Mouse (Mus musculus) MN1 (cell line): Measurements from ENCODE around the gene Spata1.
A peak's percentile ranks its signal among the peaks of the same experiment; 100 is the strongest.
"Not testable (repeated sequence)": the region's sequence is repeated elsewhere in the genome, so short reads cannot be mapped to it uniquely, and the experiment has no call there.

Source experiments
- DNase-seq: peaks from one replicate; pipeline ENCODE4 v3.0.0-alpha.2; 2016; ENCODE audit warnings: low spot score

Spata1 gene

GRCm38 (mm10) chr3:146451375-146451774, 48.2 kb downstream of the Spata1 start:
- no peak for DNase-seq

- peak; percentile 72 for DNase-seq
Measured at GRCm38 (mm10) chr3:146450371-146450841, 49.1 kb downstream of the Spata1 start.

- DNase-seq, result no peak
Measured at GRCm38 (mm10) chr3:146449745-146450250, 49.8 kb downstream of the Spata1 start, which contains the start of gene Ctbs. Gene Ctbs (plus strand): TSS chr3:146449795.

- DNase-seq, result no peak
Measured at GRCm38 (mm10) chr3:146448969-146449368, 50.6 kb downstream of the Spata1 start.

- DNase-seq, result no peak
Measured at GRCm38 (mm10) chr3:146448372-146448771, 51.2 kb downstream of the Spata1 start.

- DNase-seq, result no peak
Measured at GRCm38 (mm10) chr3:146447598-146447997, 52.0 kb downstream of the Spata1 start.

GRCm38 (mm10) chr3:146447156-146447555, 52.4 kb downstream of the Spata1 start:
- DNase-seq, result no peak

GRCm38 (mm10) chr3:146444880-146445279, 54.7 kb downstream of the Spata1 start:
- DNase-seq, result no peak

- DNase-seq, result no peak
Measured at GRCm38 (mm10) chr3:146443380-146443779, 56.2 kb downstream of the Spata1 start.

GRCm38 (mm10) chr3:146442936-146443335, 56.6 kb downstream of the Spata1 start:
- no peak for DNase-seq

- DNase-seq, result no peak
Measured at GRCm38 (mm10) chr3:146442484-146442883, 57.1 kb downstream of the Spata1 start.

- DNase-seq, result no peak
Measured at GRCm38 (mm10) chr3:146440422-146440821, 59.1 kb downstream of the Spata1 start.

GRCm38 (mm10) chr3:146440011-146440410, 59.5 kb downstream of the Spata1 start:
- DNase-seq, result no peak

- no peak for DNase-seq
Measured at GRCm38 (mm10) chr3:146436114-146436513, 63.4 kb downstream of the Spata1 start.

- DNase-seq, result no peak
Measured at GRCm38 (mm10) chr3:146435533-146435932, 64.0 kb downstream of the Spata1 start.

GRCm38 (mm10) chr3:146434686-146435085, 64.9 kb downstream of the Spata1 start:
- DNase-seq, result no peak

- DNase-seq, result no peak
Measured at GRCm38 (mm10) chr3:146433681-146434350, 65.7 kb downstream of the Spata1 start.

- DNase-seq, result not testable (repeated sequence)
Measured at GRCm38 (mm10) chr3:146433063-146433462, 66.5 kb downstream of the Spata1 start.

GRCm38 (mm10) chr3:146426489-146426888, 73.1 kb downstream of the Spata1 start:
- DNase-seq, result no peak

- no peak for DNase-seq
Measured at GRCm38 (mm10) chr3:146425902-146426301, 73.7 kb downstream of the Spata1 start.

- peak; percentile 46 for DNase-seq
Measured at GRCm38 (mm10) chr3:146424306-146424900, 75.2 kb downstream of the Spata1 start.

- no peak for DNase-seq
Measured at GRCm38 (mm10) chr3:146423710-146424109, 75.8 kb downstream of the Spata1 start.

- DNase-seq, result no peak
Measured at GRCm38 (mm10) chr3:146421787-146422186, 77.8 kb downstream of the Spata1 start.
